ENCODE assay signal across 29 mouse cellular contexts in the genomic region with DNA sequence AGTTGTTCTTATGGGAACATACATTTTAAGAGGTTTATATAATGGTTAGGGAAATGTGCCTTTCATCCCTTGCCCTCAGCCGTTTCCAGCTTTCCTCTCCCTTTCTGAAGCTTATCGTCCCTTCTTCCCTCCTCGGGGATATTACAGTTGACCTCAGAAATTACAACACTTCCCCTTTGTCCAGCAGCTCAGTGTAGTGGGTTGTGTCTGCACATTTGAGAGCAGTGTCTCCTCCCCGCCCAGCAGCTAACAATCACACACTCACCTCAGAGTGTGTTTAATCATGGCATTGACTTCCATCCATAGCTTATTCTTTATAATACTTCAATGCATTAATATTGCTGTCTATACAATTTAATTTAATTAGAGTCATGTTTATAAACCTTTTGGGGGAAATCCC.
A peak's percentile ranks its signal among the peaks of the same experiment; 100 is the strongest.
DNase-seq lines count a peak whose midpoint lies in the region; ATAC-seq lines count a peak whose summit lies in the region.
"Had no signal": no experiment of that assay in that cellular context is flagged by ENCODE, and none has a peak within 500 bp of the region (broad histone marks: within the 10 kb centered on the region; RNA-seq: fewer than 3 reads in every experiment).

No protein-coding gene starts in this region.

- intact Hi-C loops in heart, postnatal 14 days (cut with DNase I): no loop called here
- intact Hi-C loops in heart, postnatal 36 days (cut with DNase I): no loop called here

- no peaks in the 10 kb centered on the region for H3K27me3 ChIP-seq in heart, embryonic 10.5 days (ENCODE audit: insufficient read depth, poor library complexity, severe bottlenecking)
- H3K27me3 ChIP-seq in heart, embryonic 15.5 days: no peaks in the 10 kb centered on the region
- no peaks in the 10 kb centered on the region for H3K27me3 ChIP-seq in hindbrain, embryonic 14.5 days (ENCODE audit: control insufficient read depth, insufficient read depth, low read length)
- H3K27me3 ChIP-seq: embryonic facial prominence, embryonic 13.5 days; kidney, embryonic 15.5 days; liver, embryonic 12.5 days; neural tube, embryonic 12.5 days; Patski had no signal

- peaks cover 96% of the 10 kb centered on the region for H3K79me2 ChIP-seq in macrophage (ENCODE audit: inconsistent target)

- H3K4me2 ChIP-seq in heart, embryonic 15.5 days: no peak overlapping the region
- H3K4me2 ChIP-seq in hindbrain, embryonic 14.5 days (replicated peaks): no peak overlapping the region
- H3K4me2 ChIP-seq: embryonic facial prominence, embryonic 13.5 days; kidney, embryonic 15.5 days; liver, embryonic 12.5 days; midbrain, embryonic 11.5 days; neural tube, embryonic 12.5 days had no signal

- peaks cover 30% of the 10 kb centered on the region for H3K36me3 ChIP-seq in heart, embryonic 10.5 days
- H3K36me3 ChIP-seq in heart, embryonic 15.5 days: peaks cover 5% of the 10 kb centered on the region
- peaks cover 11% of the 10 kb centered on the region; the same call in 1 of the 2 replicates for H3K36me3 ChIP-seq in macrophage (ENCODE audit: inconsistent target)
- no peaks in the 10 kb centered on the region for H3K36me3 ChIP-seq in hindbrain, embryonic 14.5 days (replicated peaks; ENCODE audit: control insufficient read depth, insufficient read depth)

- no peak for DNase-seq in heart, embryonic 10.5 days (ENCODE audit: low spot score)
- no peak for DNase-seq in heart, postnatal 14 days
- no peak for DNase-seq in heart, postnatal 36 days
- no peak for DNase-seq in layer of hippocampus, postnatal 36 days
- DNase-seq in hindbrain, embryonic 14.5 days (ENCODE audit: low spot score): no peak
- DNase-seq: adrenal gland, postnatal 25 days; cerebellum, adult 11-12 months; cerebellum, adult 9-11 months; gastrocnemius, adult 2 months; gastrocnemius, postnatal 36 days; kidney, adult 18-20 months; kidney, postnatal 25 days; left cerebral cortex, postnatal 4 days; liver, postnatal 0 days; right cerebral cortex, postnatal 14 days; thymus, postnatal 4 days had no signal

- no peaks in the 10 kb centered on the region for H3K9me3 ChIP-seq in heart, embryonic 10.5 days
- no peaks in the 10 kb centered on the region for H3K9me3 ChIP-seq in heart, embryonic 15.5 days (replicated peaks)
- H3K9me3 ChIP-seq in hindbrain, embryonic 14.5 days (ENCODE audit: control insufficient read depth, low read length): no peaks in the 10 kb centered on the region
- H3K9me3 ChIP-seq: embryonic facial prominence, embryonic 13.5 days; kidney, embryonic 15.5 days had no signal

- peaks cover 49% of the 10 kb centered on the region for H3K4me1 ChIP-seq in heart, embryonic 10.5 days
- H3K4me1 ChIP-seq in heart, embryonic 15.5 days (replicated peaks): peaks cover 36% of the 10 kb centered on the region
- no peaks in the 10 kb centered on the region for H3K4me1 ChIP-seq in hindbrain, embryonic 14.5 days (replicated peaks; ENCODE audit: control insufficient read depth, insufficient read depth, low read length)
- H3K4me1 ChIP-seq: neural tube, embryonic 12.5 days had no signal

- peak overlapping the region; percentile 52; the same call in 1 of the 2 replicates for H3K27ac ChIP-seq in heart, embryonic 10.5 days
- H3K27ac ChIP-seq in heart, embryonic 15.5 days: peak overlapping the region; percentile 10; the same call in 1 of the 2 replicates
- peak overlapping the region; percentile 25; the same call in 1 of the 2 replicates for H3K27ac ChIP-seq in macrophage
- no peak overlapping the region for H3K27ac ChIP-seq in hindbrain, embryonic 14.5 days
- H3K27ac ChIP-seq: embryonic facial prominence, embryonic 13.5 days; gastrocnemius, adult 2 months; kidney, embryonic 15.5 days; liver, embryonic 12.5 days; neural tube, embryonic 12.5 days had no signal

- H3K4me3 ChIP-seq in heart, embryonic 10.5 days: no peak overlapping the region
- no peak overlapping the region for H3K4me3 ChIP-seq in heart, embryonic 15.5 days
- no peak overlapping the region for H3K4me3 ChIP-seq in macrophage (ENCODE audit: inconsistent target)
- no peak overlapping the region for H3K4me3 ChIP-seq in hindbrain, embryonic 14.5 days (replicated peaks; ENCODE audit: low read length)
- H3K4me3 ChIP-seq: embryonic facial prominence, embryonic 13.5 days; gastrocnemius, adult 2 months; kidney, embryonic 15.5 days; liver, embryonic 12.5 days; myocyte; neural tube, embryonic 12.5 days had no signal

- no peak for ATAC-seq in heart, embryonic 15.5 days (replicated peaks; ENCODE audit: insufficient number of reproducible peaks, insufficient read depth, low FRiP score, low read depth)
- ATAC-seq in hindbrain, embryonic 14.5 days (ENCODE audit: low FRiP score): no peak
- ATAC-seq: forebrain, embryonic 16.5 days; hindbrain, embryonic 16.5 days; liver, embryonic 12.5 days; liver, postnatal 0 days; lung, postnatal 0 days; midbrain, embryonic 16.5 days; Patski had no signal

- no peak overlapping the region for H3K9ac ChIP-seq in heart, embryonic 15.5 days
- H3K9ac ChIP-seq in hindbrain, embryonic 14.5 days: no peak overlapping the region
- H3K9ac ChIP-seq: embryonic facial prominence, embryonic 13.5 days; kidney, embryonic 15.5 days; liver, embryonic 12.5 days; liver, postnatal 0 days; neural tube, embryonic 12.5 days had no signal

- 48% methylated on average over 4 of the region's 4 CpGs for WGBS in heart, embryonic 10.5 days
- WGBS in heart, embryonic 15.5 days: 35% methylated on average over 4 of the region's 4 CpGs
- WGBS in macrophage (ENCODE audit: missing documents): 0% methylated on average over 4 of the region's 4 CpGs
- 88% methylated on average over 4 of the region's 4 CpGs for WGBS in hindbrain, embryonic 14.5 days
